Mouse (Mus musculus) liver, embryonic 13.5 days (tissue): ENCODE data around the gene Col11a2. TPM values are rescaled to one million over a fixed set of nuclear protein-coding genes. Genes with fewer than 3 reads are reported as not detected.
A peak's percentile ranks its signal among the peaks of the same experiment; 100 is the strongest.

Source experiments
- ATAC-seq: fragments of 200-750 bp; cut with Nextera tagmentation; 2 replicates; pipeline ENCODE4 v1.8.0; 2017; ENCODE audit warnings: low read depth, mild to moderate bottlenecking, moderate number of reproducible peaks, moderate library complexity
- DNase-seq: peaks from one replicate; pipeline ENCODE4 v3.0.0; 2022
- H3K27ac ChIP-seq: fragments of 300-500 bp; sonication (generic); 2 replicates; pipeline ENCODE4 v1.5.1; 2015; ENCODE audit warnings: moderate library complexity, mild to moderate bottlenecking, inconsistent platforms
- H3K27me3 ChIP-seq: fragments of 300-500 bp; sonication (generic); 2 replicates; pipeline ENCODE4 v1.6.1; 2015; ENCODE audit warnings: mild to moderate bottlenecking, inconsistent platforms
- H3K36me3 ChIP-seq: fragments of 300-500 bp; sonication (generic); 2 replicates; pipeline ENCODE4 v1.6.1; 2015; ENCODE audit warnings: mild to moderate bottlenecking, inconsistent platforms
- H3K4me1 ChIP-seq: fragments of 300-500 bp; sonication (generic); replicated peaks from 2 replicates; pipeline ENCODE4 v1.6.1; 2015; ENCODE audit warnings: inconsistent platforms
- H3K4me2 ChIP-seq: fragments of 300-500 bp; sonication (generic); 2 replicates; pipeline ENCODE4 v1.6.1; 2015; ENCODE audit warnings: inconsistent platforms, mild to moderate bottlenecking, moderate library complexity
- H3K4me3 ChIP-seq: fragments of 300-500 bp; sonication (generic); replicated peaks from 2 replicates; pipeline ENCODE4 v1.5.1; 2015; ENCODE audit warnings: mild to moderate bottlenecking, inconsistent platforms
- H3K9ac ChIP-seq: fragments of 300-500 bp; sonication (generic); 2 replicates; pipeline ENCODE4 v1.6.1; 2015; ENCODE audit warnings: mild to moderate bottlenecking, inconsistent platforms
- H3K9me3 ChIP-seq: fragments of 300-500 bp; sonication (generic); replicated peaks from 2 replicates; pipeline ENCODE4 v1.6.1; 2016; ENCODE audit warnings: inconsistent platforms
- WGBS: fragments of 180-500 bp; shearing (Covaris S2); methylation state at CpG from one replicate; pipeline ENCODE4 v1.1.7; 2015; ENCODE audit not compliant: insufficient replicate concordance; 5-methylcytosine and 5-hydroxymethylcytosine counted together
- polyA plus RNA-seq: library from polyadenylated mRNA; unstranded; fragments of >200 nt; fragmentation: Nextera tagmentation; extraction: Ambion mirVana; gene quantifications from 2 replicates; pipeline ENCODE4 v1.2.1, GENCODE M21; 2015

Gene Col11a2
- polyA plus RNA-seq, 1 experiment from 2014 or later: 0.54 TPM

DNA sequence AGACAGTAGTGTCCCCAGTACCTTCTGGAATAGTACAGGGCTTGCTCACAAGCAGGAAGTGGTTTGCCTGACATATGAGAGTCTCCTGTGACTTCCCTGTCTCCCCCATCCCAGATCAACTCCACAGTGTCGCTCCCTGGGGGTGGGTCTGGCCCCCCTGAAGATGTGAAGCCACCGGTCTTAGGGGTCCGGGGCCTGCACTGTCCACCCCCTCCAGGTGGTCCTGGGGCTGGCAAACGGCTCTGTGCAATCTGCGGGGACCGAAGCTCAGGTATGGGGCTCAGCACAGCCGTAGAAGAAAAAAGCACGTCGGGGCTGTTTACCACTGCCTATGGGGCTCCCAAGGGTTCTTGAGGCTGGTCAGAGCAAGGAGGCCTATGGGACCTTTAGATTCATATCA lies 5.8 kb upstream of the Col11a2 start:
- 76% methylated on average over 9 of the region's 9 CpGs for WGBS
- Histone ChIP-seq H3K4me2 (peak overlapping the region; percentile 96), H3K9me3 (no peaks in the 10 kb centered on the region), H3K27ac (peak overlapping the region; percentile 92), H3K9ac (peak overlapping the region; percentile 93), H3K36me3 (peaks cover 63% of the 10 kb centered on the region), H3K4me1 (peaks cover 57% of the 10 kb centered on the region), H3K4me3 (peak overlapping the region; percentile 94), H3K27me3 (peaks cover 5% of the 10 kb centered on the region; the same call in 1 of the 2 replicates)
- ATAC-seq (no peak), DNase-seq (no peak)

DNA sequence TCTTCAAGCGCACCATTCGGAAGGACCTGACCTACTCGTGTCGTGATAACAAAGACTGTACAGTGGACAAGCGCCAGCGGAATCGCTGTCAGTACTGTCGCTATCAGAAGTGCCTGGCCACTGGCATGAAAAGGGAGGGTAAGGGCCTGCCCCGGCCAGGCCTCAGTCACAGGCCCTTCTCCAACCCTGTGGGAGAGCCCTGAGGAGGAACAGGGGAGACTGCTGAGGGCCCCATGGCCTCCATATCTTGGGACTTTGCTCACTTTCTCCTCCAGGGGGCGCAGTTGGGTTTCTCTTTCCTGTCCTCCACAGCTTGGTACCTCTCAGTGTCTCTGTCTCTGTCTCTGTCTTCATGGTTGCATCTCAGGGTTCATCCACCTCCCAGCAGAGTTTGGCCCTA lies 5.2 kb upstream of the Col11a2 start:
- peak; percentile 65 for DNase-seq
- H3K9ac ChIP-seq: no peak overlapping the region
- no peak overlapping the region for H3K4me3 ChIP-seq
- ATAC-seq: no peak
- 69% methylated on average over 10 of the region's 10 CpGs for WGBS
- H3K4me1 ChIP-seq: peaks cover 57% of the 10 kb centered on the region
- peak overlapping the region; percentile 92; the same call in 1 of the 2 replicates for H3K27ac ChIP-seq
- H3K27me3 ChIP-seq: peaks cover 11% of the 10 kb centered on the region
- H3K9me3 ChIP-seq: no peaks in the 10 kb centered on the region
- H3K36me3 ChIP-seq: peaks cover 57% of the 10 kb centered on the region
- H3K4me2 ChIP-seq: peak overlapping the region; percentile 19; the same call in 1 of the 2 replicates

DNA sequence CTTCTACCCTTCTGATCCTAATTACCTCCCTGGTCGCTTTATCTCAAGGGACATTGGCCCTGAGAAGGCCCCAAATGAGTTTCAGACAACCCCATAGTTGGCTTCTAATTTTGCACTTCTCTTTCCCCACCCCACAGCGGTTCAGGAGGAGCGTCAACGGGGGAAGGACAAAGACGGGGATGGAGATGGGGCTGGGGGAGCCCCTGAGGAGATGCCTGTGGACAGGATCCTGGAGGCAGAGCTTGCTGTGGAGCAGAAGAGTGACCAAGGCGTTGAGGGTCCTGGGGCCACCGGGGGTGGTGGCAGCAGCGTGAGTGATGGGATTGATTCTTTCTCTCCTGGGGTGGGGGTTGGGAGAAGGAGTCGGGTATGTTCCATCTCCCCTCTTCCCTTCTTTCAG lies 3.7 kb upstream of the Col11a2 start:
- H3K4me1 ChIP-seq: peaks cover 44% of the 10 kb centered on the region
- DNase-seq (no peak), ATAC-seq (no peak)

DNA sequence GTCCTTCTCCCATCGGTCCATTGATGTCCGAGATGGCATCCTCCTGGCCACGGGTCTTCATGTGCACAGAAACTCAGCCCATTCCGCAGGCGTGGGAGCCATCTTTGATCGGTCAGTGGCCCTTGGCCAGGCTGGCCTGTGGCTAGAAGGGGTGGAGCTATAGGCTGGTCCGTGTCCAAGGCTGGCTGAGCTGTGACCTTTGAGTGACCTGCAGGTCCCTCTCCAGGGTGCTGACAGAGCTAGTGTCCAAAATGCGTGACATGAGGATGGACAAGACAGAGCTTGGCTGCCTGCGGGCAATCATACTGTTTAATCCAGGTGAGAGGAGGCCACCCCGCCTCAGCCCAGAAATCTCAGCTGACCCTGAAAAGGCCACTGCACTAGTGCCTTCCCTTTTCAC lies 2.6 kb upstream of the Col11a2 start:
- ATAC-seq: no peak
- WGBS: 82% methylated on average over 10 of the region's 10 CpGs
- Histone ChIP-seq H3K4me1 (peaks cover 44% of the 10 kb centered on the region), H3K9me3 (no peaks in the 10 kb centered on the region), H3K4me3 (no peak overlapping the region), H3K4me2 (no peak overlapping the region), H3K9ac (no peak overlapping the region), H3K27ac (no peak overlapping the region), H3K36me3 (peaks cover 41% of the 10 kb centered on the region), H3K27me3 (peaks cover 30% of the 10 kb centered on the region)
- no peak for DNase-seq

More for the DNA sequence above, 3.7 kb upstream of the Col11a2 start:
- peaks cover 24% of the 10 kb centered on the region for H3K27me3 ChIP-seq
- no peak overlapping the region for H3K4me2 ChIP-seq
- no peaks in the 10 kb centered on the region for H3K9me3 ChIP-seq
- 85% methylated on average over 9 of the region's 9 CpGs for whole genome bisulfite sequencing
- peaks cover 43% of the 10 kb centered on the region for H3K36me3 ChIP-seq
- no peak overlapping the region for H3K27ac ChIP-seq
- no peak overlapping the region for H3K4me3 ChIP-seq
- no peak overlapping the region for H3K9ac ChIP-seq

DNA sequence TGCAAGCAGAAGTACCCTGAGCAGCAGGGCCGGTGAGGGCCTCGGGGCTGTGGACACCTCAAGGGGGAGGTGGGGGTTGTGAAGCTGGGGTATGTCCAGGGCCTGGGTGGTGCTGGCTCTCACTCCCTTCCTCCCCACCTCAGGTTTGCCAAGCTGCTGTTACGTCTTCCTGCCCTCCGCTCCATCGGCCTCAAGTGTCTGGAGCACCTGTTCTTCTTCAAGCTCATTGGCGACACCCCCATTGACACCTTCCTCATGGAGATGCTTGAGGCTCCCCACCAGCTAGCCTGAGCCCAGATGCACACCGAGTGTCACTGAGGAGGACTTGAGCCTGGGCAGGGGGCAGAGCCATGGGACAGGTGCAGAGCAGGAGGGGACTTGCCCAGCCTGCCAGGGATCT lies 2.0 kb upstream of the Col11a2 start:
- DNase-seq: no peak
- 87% methylated on average over 7 of the region's 7 CpGs for WGBS
- H3K27ac ChIP-seq: no peak overlapping the region
- H3K4me2 ChIP-seq: no peak overlapping the region
- no peak for ATAC-seq
- peaks cover 44% of the 10 kb centered on the region for H3K4me1 ChIP-seq
- no peak overlapping the region for H3K4me3 ChIP-seq
- H3K36me3 ChIP-seq: peaks cover 41% of the 10 kb centered on the region
- peaks cover 35% of the 10 kb centered on the region for H3K27me3 ChIP-seq
- H3K9ac ChIP-seq: no peak overlapping the region
- no peaks in the 10 kb centered on the region for H3K9me3 ChIP-seq

- Histone ChIP-seq H3K4me2 (peak overlapping the region; percentile 42), H3K27ac (no peak overlapping the region), H3K4me1 (peaks cover 32% of the 10 kb centered on the region), H3K4me3 (no peak overlapping the region), H3K27me3 (peaks cover 43% of the 10 kb centered on the region), H3K9me3 (no peaks in the 10 kb centered on the region), H3K36me3 (peaks cover 41% of the 10 kb centered on the region), H3K9ac (0 out of 2 replicates have a peak overlapping the region, but pooled peaks have one; percentile 4)
- DNase-seq: no peak
- WGBS: 28% methylated on average over 21 of the region's 21 CpGs
- no peak for ATAC-seq
Measured at GRCm38 (mm10) chr17:34038440-34038839, 797 bp upstream of the Col11a2 start.

GRCm38 (mm10) chr17:34039562-34040450 lies 569 bp downstream of the Col11a2 start:
- DNase-seq (no peak), ATAC-seq (no peak)
- Histone ChIP-seq H3K4me1 (peaks cover 23% of the 10 kb centered on the region), H3K36me3 (peaks cover 30% of the 10 kb centered on the region), H3K27me3 (peaks cover 43% of the 10 kb centered on the region), H3K9me3 (no peaks in the 10 kb centered on the region), H3K4me3 (no peak overlapping the region), H3K4me2 (no peak overlapping the region), H3K9ac (no peak overlapping the region), H3K27ac (no peak overlapping the region)
- 34% methylated on average over 17 of the region's 17 CpGs for WGBS

DNA sequence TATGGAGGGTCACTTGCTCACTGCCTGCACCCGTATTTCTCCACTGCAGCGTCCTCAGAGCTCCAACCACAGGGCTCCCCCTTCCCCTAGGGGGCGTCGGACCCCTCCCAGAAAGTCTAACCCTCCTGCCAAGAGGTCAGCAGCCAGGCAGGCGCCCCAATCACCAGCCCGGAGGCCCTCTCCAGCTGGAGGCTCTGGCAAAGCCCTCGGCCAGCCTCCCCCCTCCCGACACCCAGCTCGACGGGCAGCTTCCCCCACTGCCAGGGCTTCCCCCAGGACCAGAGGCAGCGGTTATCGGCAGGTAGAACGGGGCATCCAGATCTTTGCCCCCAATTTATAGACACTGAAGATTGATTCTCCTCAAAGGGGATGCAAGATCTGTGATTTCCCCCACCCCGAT lies 6.7 kb downstream of the Col11a2 start:
- H3K27me3 ChIP-seq: peaks cover 19% of the 10 kb centered on the region
- no peaks in the 10 kb centered on the region for H3K36me3 ChIP-seq
- no peak overlapping the region for H3K4me3 ChIP-seq
- no peak for ATAC-seq
- no peak overlapping the region for H3K9ac ChIP-seq
- no peak for DNase-seq
- WGBS: 65% methylated on average over 14 of the region's 14 CpGs
- H3K9me3 ChIP-seq: peaks cover 5% of the 10 kb centered on the region; the same call in 1 of the 2 replicates
- H3K27ac ChIP-seq: no peak overlapping the region
- 0 out of 2 replicates have a peak, but pooled peaks cover 5% of the 10 kb centered on the region for H3K4me1 ChIP-seq
- H3K4me2 ChIP-seq: no peak overlapping the region

DNA sequence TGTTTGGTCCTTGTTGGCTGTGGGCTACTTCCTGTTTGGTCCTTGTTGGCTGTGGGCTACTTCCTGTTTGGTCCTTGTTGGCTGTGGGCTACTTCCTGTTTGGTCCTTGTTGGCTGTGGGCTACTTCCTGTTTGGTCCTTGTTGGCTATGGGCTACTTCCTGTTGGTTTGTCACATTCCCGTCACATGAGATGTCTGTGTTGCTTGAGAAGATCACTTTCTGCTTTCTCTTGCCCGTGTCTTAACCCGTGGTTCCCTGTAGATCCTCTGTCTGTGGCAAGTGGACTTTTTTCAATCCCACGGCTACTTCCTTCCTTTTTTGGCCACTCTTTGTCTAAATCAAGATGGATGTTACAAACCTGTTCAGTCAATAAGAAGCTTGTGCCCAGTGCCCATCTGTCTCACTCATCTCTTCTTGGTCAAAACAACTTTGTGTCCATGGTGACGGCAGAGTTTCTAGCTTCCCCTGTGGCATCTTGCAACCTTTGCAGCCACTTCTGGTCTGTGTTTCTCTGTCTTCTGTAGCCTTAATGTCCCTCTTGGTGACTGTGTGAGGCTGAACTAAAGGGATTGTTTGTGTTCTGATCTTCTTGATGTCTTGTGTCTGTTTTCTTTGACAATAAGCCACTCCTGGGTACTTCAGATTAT lies 8.3 kb downstream of the Col11a2 start:
- Histone ChIP-seq H3K4me3 (no peak overlapping the region), H3K27ac (no peak overlapping the region), H3K9ac (no peak overlapping the region), H3K27me3 (peaks cover 5% of the 10 kb centered on the region; the same call in 1 of the 2 replicates), H3K4me2 (no peak overlapping the region), H3K4me1 (no peaks in the 10 kb centered on the region), H3K9me3 (peaks cover 5% of the 10 kb centered on the region; the same call in 1 of the 2 replicates), H3K36me3 (no peaks in the 10 kb centered on the region)
- 42% methylated on average over 5 of the region's 5 CpGs for WGBS
- ATAC-seq (no peak), DNase-seq (no peak)

GRCm38 (mm10) chr17:34057224-34057623 lies 18.0 kb downstream of the Col11a2 start:
- no peak for ATAC-seq

DNA sequence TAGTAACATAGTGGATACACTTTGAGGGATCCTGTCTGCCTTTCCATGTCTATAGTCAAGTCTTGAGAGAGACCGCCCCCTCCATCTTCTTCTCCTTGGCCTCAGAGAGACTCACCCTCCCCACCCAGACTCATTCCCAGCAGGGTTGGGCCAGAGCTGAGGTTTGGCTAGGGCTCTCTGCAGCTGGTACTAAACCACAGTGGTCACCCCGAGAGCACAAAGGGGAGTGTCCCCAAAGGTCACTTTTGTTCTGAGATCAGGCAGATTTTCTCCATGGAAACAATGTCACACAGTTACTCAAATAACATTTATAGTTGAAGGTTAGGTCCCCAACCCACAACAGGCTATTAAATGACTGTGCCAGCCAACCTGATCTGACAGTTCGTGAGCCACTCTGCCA lies 29.6 kb downstream of the Col11a2 start:
- no peak for DNase-seq
- Histone ChIP-seq H3K4me3 (no peak overlapping the region), H3K27ac (no peak overlapping the region), H3K9ac (no peak overlapping the region), H3K9me3 (no peaks in the 10 kb centered on the region; the same call in 1 of the 2 replicates), H3K4me1 (no peaks in the 10 kb centered on the region), H3K27me3 (no peaks in the 10 kb centered on the region), H3K36me3 (no peaks in the 10 kb centered on the region), H3K4me2 (no peak overlapping the region)
- no peak for ATAC-seq
- WGBS: 39% methylated on average over 3 of the region's 3 CpGs

More at GRCm38 (mm10) chr17:34057224-34057623, 18.0 kb downstream of the Col11a2 start:
- H3K4me3 ChIP-seq: no peak overlapping the region
- 0 out of 2 replicates have a peak, but pooled peaks cover 4% of the 10 kb centered on the region for H3K4me1 ChIP-seq
- no peak for DNase-seq
- H3K4me2 ChIP-seq: no peak overlapping the region
- no peaks in the 10 kb centered on the region for H3K27me3 ChIP-seq
- H3K9ac ChIP-seq: no peak overlapping the region
- 19% methylated on average over 7 of the region's 7 CpGs for WGBS
- no peaks in the 10 kb centered on the region for H3K9me3 ChIP-seq
- no peak overlapping the region for H3K27ac ChIP-seq
- H3K36me3 ChIP-seq: no peaks in the 10 kb centered on the region
